Mouse (Mus musculus) liver, embryonic 15.5 days (tissue): ENCODE results near the gene Oprd1. TPM values are rescaled to one million over a fixed set of nuclear protein-coding genes. Genes with fewer than 3 reads are reported as not detected.

ENCODE experiments used
- ATAC-seq: fragments of 200-750 bp; cut with Nextera tagmentation; 2 replicates; pipeline ENCODE4 v1.8.0; 2017; ENCODE audit warnings: moderate number of reproducible peaks, mild to moderate bottlenecking, moderate library complexity; ENCODE audit not compliant: insufficient read depth
- H3K27ac ChIP-seq: fragments of 300-500 bp; sonication (generic); replicated peaks from 2 replicates; pipeline ENCODE4 v1.5.1; 2015; ENCODE audit warnings: mild to moderate bottlenecking, inconsistent platforms
- H3K27me3 ChIP-seq: fragments of 300-500 bp; sonication (generic); 2 replicates; pipeline ENCODE4 v1.6.1; 2015; ENCODE audit warnings: mild to moderate bottlenecking, inconsistent platforms
- H3K36me3 ChIP-seq: fragments of 300-500 bp; sonication (generic); replicated peaks from 2 replicates; pipeline ENCODE4 v1.6.1; 2015; ENCODE audit warnings: moderate library complexity, mild to moderate bottlenecking, inconsistent platforms
- H3K4me1 ChIP-seq: fragments of 300-500 bp; sonication (generic); replicated peaks from 2 replicates; pipeline ENCODE4 v1.6.1; 2015; ENCODE audit warnings: inconsistent platforms
- H3K4me2 ChIP-seq: fragments of 300-500 bp; sonication (generic); 2 replicates; pipeline ENCODE4 v1.6.1; 2015; ENCODE audit warnings: moderate library complexity, mild to moderate bottlenecking, inconsistent platforms
- H3K4me3 ChIP-seq: fragments of 300-500 bp; sonication (generic); replicated peaks from 2 replicates; pipeline ENCODE4 v1.5.1; 2015; ENCODE audit warnings: mild to moderate bottlenecking, inconsistent platforms
- H3K9ac ChIP-seq: fragments of 300-500 bp; sonication (generic); 2 replicates; pipeline ENCODE4 v1.6.1; 2015; ENCODE audit warnings: moderate library complexity, mild to moderate bottlenecking, inconsistent platforms
- H3K9me3 ChIP-seq: fragments of 300-500 bp; sonication (generic); replicated peaks from 2 replicates; pipeline ENCODE4 v1.6.1; 2016; ENCODE audit warnings: inconsistent platforms
- WGBS: fragments of 180-500 bp; shearing (Covaris S2); methylation state at CpG from one replicate; pipeline ENCODE4 v1.1.7; 2015; ENCODE audit warnings: mixed read lengths; ENCODE audit not compliant: insufficient replicate concordance; 5-methylcytosine and 5-hydroxymethylcytosine counted together
- polyA plus RNA-seq: library from polyadenylated mRNA; unstranded; fragments of >200 nt; fragmentation: Nextera tagmentation; extraction: Ambion mirVana; gene quantifications from 2 replicates; pipeline ENCODE4 v1.2.1, GENCODE M21; 2015

Gene Oprd1
- 0.08 TPM in 1 of 2 replicates, not detected in the other for polyA plus RNA-seq

DNA sequence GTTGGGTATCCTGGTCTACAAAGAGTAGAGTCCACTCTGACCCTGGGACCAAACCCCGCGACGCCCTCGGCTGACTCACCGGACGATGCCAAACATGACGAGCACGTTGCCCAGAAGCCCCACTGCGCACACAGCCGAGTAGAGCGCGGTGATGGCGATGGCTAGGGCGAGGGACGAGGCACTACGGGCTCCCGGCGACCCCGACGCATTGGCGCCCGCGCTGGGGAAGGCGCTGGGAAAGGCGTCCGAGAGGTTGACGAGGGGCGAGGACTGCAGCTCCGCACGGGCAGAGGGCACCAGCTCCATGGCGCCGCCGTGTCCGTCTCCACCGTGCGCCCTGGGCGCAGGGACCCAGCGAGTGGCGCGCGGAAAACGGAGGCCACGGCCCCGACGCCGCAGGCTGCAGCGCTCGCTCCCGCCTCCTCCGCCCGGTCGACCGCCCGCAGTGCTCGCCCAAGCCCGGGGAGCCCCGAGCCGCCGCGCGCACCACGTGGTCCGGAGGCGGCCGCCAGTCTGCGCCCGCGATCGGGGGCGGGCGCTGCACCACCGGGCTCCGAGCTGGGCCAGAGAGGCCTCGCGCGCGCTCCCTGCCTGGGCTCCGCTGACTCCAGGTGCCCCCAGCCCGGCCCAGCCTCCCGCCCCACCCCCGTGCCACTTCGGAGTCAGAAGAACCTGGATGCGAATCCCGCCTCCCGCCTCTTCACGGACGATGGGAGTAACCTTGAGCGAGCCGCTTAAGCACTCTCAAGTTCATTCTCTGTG lies at the start of gene Oprd1:
TSS of gene Oprd1 (minus strand) at position 407 of the 762 bp plus-strand sequence.
- ATAC-seq = no peak
- Histone ChIP-seq H3K36me3 (no peaks in the 10 kb centered on the region), H3K4me1 (peaks cover 3% of the 10 kb centered on the region), H3K4me3 (peak within 1 kb of the TSS; percentile 29), H3K9me3 (no peaks in the 10 kb centered on the region), H3K27me3 (peaks cover 76% of the 10 kb centered on the region), H3K27ac (no peak within 1 kb of the TSS), H3K9ac (no peak within 1 kb of the TSS), H3K4me2 (peak within 1 kb of the TSS; percentile 51)
- WGBS = under 1% methylated on average over 82 of the region's 89 CpGs

DNA sequence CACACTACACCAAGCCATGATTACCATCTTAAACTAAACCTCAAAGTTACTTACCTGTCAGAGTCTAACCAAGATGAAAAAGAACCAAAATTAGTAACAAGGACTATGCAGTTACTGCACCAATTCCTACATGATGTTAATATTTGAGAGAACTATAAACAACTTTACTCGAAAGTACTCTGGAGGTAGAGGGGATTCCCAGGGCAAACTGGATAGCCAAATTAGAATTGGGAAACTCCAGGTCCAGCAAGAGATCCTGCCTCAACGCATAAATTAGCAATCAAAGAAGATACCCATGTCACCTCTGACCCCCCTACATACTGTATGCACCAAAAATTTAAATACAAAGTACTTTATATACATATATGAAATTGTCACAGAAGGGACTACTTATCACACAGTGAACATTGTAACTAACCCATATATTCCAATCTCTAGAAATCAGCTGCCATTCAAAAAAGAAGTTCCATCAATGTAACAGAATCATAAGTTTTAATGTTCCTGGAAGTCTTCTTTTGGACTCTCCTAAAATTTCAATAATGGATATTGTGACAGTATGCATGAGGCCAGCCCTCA lies 43.6 kb upstream of the Oprd1 start:
- Histone ChIP-seq H3K36me3 (peaks cover 65% of the 10 kb centered on the region), H3K27me3 (no peaks in the 10 kb centered on the region), H3K4me3 (no peak overlapping the region), H3K4me1 (no peaks in the 10 kb centered on the region), H3K27ac (no peak overlapping the region), H3K4me2 (no peak overlapping the region), H3K9ac (no peak overlapping the region), H3K9me3 (no peaks in the 10 kb centered on the region)
- 82% methylated on average over 2 of the region's 2 CpGs for WGBS
- ATAC-seq = no peak

DNA sequence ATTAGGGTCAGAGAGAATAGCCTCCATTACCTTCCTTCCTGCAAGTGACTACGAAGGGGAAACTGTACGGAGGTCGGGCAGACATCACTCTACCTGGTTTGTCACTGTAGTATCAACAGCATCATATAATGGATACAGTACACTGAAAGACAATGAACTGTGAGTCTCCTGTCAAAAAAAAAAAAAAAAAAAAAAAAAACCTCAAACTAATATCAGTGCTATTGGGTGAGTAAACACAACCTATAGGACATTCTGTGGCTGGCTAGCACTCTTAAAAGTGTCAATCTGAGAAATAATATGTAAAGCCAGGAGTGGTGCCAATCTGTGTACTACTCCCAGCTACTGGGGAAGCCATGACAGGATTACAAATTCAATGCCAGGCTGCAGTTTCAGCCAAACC lies 38.9 kb upstream of the Oprd1 start:
- H3K27ac ChIP-seq = no peak overlapping the region
- no peaks in the 10 kb centered on the region for H3K27me3 ChIP-seq
- H3K4me2 ChIP-seq = no peak overlapping the region
- H3K9ac ChIP-seq = no peak overlapping the region
- H3K4me3 ChIP-seq = no peak overlapping the region
- peaks cover 5% of the 10 kb centered on the region for H3K4me1 ChIP-seq
- H3K36me3 ChIP-seq = peaks cover 54% of the 10 kb centered on the region
- no peak for ATAC-seq
- WGBS = 80% methylated on average over 3 of the region's 3 CpGs
- H3K9me3 ChIP-seq = no peaks in the 10 kb centered on the region

DNA sequence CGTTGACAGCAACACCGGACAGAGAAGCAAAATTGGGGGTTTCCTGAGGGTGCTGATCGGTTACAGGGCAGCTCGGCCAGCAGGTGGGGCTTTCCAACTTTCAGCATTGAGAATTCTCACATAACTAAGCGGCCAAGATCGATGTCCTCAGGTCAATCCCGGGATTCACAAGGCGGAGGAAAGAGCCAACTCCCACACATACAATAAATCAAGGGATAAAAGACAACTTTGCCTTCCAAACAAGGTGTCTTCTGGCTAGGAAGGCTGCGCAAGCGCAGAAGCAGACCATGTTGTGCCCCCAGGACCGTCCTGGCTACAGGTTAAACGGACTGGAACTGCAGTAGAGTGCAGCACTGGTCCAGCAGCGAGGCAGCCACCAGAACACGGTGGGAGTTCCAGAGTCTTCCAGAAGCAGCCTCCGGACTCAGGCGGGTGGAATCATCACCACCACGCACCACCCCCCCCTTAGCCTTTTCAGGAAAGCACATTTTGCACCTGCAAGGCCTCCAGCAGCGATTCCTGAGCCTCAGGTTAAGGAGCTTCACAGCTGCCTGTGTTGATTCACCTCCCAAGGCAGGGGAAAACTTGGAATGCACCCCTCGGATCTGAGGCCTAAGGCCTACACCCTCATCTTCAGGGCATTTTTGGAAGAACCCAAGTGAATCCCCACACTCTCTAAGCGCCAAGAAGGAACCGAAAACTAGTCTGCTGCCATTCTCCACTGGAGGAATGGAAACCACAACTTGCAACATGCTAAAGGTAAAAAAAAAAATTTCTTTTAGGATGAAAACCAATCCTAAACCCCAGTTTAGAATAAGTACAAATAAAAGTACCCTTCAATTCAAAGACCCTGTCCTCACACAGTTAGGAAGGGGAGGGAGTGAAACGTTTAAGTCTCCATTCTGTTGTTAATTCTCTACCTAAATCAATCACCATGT lies 37.7 kb upstream of the Oprd1 start:
- Histone ChIP-seq H3K4me2 (no peak overlapping the region), H3K27me3 (0 out of 2 replicates have a peak, but pooled peaks cover 4% of the 10 kb centered on the region), H3K4me3 (no peak overlapping the region), H3K9me3 (no peaks in the 10 kb centered on the region), H3K36me3 (peaks cover 48% of the 10 kb centered on the region), H3K4me1 (peaks cover 7% of the 10 kb centered on the region), H3K9ac (no peak overlapping the region), H3K27ac (no peak overlapping the region)
- WGBS = 72% methylated on average over 22 of the region's 22 CpGs
- 0 out of 2 replicates have a peak, but pooled peaks have one; percentile 7 for ATAC-seq

DNA sequence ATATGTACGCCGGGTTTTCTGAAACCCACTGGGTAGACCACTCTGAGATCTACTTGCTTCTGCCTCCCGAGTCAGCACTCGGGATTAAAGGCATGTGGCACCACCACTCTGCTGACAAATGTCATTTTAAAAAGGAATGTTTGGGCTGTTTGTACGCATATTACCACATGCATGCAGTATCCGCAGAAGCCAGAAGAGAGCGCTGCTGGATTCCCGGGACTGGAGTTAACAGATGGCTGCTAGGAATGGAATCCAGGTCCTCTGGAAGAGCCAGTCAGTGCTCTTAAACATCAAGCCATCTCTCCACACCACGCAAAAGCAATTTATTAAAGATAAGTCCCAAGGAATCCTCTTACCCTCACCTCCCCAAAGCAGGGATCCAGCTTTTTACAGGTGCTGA lies 36.4 kb upstream of the Oprd1 start:
- no peak overlapping the region for H3K4me2 ChIP-seq
- 79% methylated on average over 9 of the region's 9 CpGs for WGBS
- H3K9ac ChIP-seq = no peak overlapping the region
- peaks cover 42% of the 10 kb centered on the region for H3K36me3 ChIP-seq
- H3K4me1 ChIP-seq = peaks cover 7% of the 10 kb centered on the region
- no peak for ATAC-seq
- H3K4me3 ChIP-seq = no peak overlapping the region
- H3K27ac ChIP-seq = no peak overlapping the region
- H3K27me3 ChIP-seq = 0 out of 2 replicates have a peak, but pooled peaks cover 4% of the 10 kb centered on the region
- no peaks in the 10 kb centered on the region for H3K9me3 ChIP-seq

DNA sequence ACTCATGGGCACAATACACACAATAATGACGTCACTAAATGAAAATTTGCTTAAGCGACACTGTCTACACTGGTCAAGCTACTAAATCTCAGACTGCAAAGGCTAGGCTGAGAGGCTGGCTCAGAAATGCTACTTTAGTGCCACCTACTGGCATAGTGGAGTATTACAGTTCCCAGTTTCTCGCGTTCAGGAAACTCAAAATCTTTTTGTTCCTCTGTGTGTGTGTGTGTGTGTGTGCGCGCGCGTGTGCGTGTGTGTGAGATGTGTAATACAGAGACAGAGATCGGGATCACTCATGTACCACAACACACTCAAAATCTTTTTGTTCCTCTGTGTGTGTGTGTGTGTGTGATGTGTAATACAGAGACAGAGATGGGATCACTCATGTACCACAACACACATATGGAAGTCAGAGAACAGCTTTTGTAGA lies 34.4 kb upstream of the Oprd1 start:
- Histone ChIP-seq H3K9me3 (no peaks in the 10 kb centered on the region), H3K27me3 (peaks cover 10% of the 10 kb centered on the region; the same call in 1 of the 2 replicates), H3K4me1 (peaks cover 7% of the 10 kb centered on the region), H3K9ac (no peak overlapping the region), H3K4me2 (no peak overlapping the region), H3K27ac (no peak overlapping the region), H3K36me3 (peaks cover 23% of the 10 kb centered on the region; the same call in 1 of the 2 replicates), H3K4me3 (no peak overlapping the region)
- 4% methylated on average over 10 of the region's 10 CpGs for whole genome bisulfite sequencing
- no peak for ATAC-seq

DNA sequence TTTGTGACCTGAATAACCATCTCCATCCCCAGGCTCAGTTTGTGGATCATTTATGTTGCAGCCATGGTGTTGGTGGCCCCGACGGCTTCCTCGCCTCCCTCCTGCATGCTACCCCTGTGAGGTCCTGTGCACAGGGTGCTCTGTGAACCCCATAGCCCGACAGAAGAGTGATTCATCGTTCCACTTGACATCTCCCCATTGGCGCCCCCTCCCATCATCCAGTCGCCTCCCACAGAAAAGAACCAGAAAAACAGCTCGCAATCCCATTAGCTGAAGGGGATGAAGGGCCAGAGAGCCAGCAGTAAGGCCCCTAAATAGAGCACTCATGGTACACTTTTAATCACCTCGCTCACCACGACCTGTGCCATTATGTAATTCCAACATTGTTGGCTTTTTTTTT lies 32.2 kb upstream of the Oprd1 start:
- no peak for ATAC-seq
- WGBS = 50% methylated on average over 10 of the region's 10 CpGs
- 0 out of 2 replicates have a peak, but pooled peaks cover 4% of the 10 kb centered on the region for H3K36me3 ChIP-seq

DNA sequence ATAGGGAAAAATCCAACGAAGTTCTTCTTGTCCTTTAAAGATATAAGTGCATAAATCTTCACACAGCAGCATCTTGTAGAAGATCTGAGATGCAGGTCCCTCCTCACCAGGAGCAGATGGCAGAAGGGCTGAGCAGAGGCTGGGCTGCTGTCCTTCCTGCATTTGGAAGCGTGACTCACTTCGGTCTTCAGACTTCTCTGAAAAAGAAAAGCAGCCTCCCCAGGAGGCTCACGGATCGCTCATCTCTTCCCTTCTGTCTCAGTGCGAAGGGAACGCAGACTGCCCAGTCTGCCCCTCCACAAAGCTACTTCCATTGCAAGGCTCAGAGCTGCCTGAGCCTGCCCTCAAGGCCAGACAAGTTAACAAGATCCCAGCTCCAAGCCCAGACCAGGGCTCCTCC lies 26.6 kb upstream of the Oprd1 start:
- no peak overlapping the region for H3K4me2 ChIP-seq
- no peaks in the 10 kb centered on the region for H3K9me3 ChIP-seq
- WGBS = 38% methylated on average over 7 of the region's 7 CpGs
- H3K36me3 ChIP-seq = no peaks in the 10 kb centered on the region
- H3K4me3 ChIP-seq = no peak overlapping the region
- no peak overlapping the region for H3K27ac ChIP-seq
- H3K4me1 ChIP-seq = no peaks in the 10 kb centered on the region
- no peak overlapping the region for H3K9ac ChIP-seq
- ATAC-seq = no peak
- H3K27me3 ChIP-seq = peaks cover 11% of the 10 kb centered on the region; the same call in 1 of the 2 replicates

More for the DNA sequence above, 32.2 kb upstream of the Oprd1 start:
- H3K9ac ChIP-seq = no peak overlapping the region
- no peak overlapping the region for H3K4me3 ChIP-seq
- H3K27me3 ChIP-seq = peaks cover 15% of the 10 kb centered on the region; the same call in 1 of the 2 replicates
- H3K4me2 ChIP-seq = no peak overlapping the region
- H3K4me1 ChIP-seq = peaks cover 7% of the 10 kb centered on the region; the same call in 1 of the 2 replicates
- H3K9me3 ChIP-seq = no peaks in the 10 kb centered on the region
- no peak overlapping the region for H3K27ac ChIP-seq

DNA sequence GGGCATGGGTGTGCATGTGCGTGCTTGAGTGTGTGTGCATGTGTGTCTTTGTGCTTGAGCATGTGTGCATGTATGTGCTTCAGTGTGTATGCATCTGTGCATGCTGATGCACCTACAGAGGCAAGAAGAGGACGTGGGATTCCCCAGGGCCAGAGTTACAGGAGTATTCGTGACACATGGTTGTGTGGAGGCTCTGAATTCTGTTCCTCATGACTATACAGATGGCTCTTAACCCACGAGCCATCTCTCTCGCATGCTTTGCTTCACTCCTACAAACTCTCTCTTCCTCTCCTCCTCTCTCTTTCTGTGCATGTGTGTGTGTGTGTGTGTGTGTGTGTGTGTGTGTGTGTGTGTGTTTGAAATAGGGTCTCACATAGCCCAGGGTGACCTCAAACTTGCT lies 25.5 kb upstream of the Oprd1 start:
- peaks cover 11% of the 10 kb centered on the region; the same call in 1 of the 2 replicates for H3K27me3 ChIP-seq
- H3K4me3 ChIP-seq = no peak overlapping the region
- no peaks in the 10 kb centered on the region for H3K9me3 ChIP-seq
- no peak overlapping the region for H3K9ac ChIP-seq
- no peak overlapping the region for H3K27ac ChIP-seq
- no peak overlapping the region for H3K4me2 ChIP-seq
- no peaks in the 10 kb centered on the region for H3K4me1 ChIP-seq
- 53% methylated on average over 5 of the region's 5 CpGs for WGBS
- no peak for ATAC-seq
- no peaks in the 10 kb centered on the region for H3K36me3 ChIP-seq

DNA sequence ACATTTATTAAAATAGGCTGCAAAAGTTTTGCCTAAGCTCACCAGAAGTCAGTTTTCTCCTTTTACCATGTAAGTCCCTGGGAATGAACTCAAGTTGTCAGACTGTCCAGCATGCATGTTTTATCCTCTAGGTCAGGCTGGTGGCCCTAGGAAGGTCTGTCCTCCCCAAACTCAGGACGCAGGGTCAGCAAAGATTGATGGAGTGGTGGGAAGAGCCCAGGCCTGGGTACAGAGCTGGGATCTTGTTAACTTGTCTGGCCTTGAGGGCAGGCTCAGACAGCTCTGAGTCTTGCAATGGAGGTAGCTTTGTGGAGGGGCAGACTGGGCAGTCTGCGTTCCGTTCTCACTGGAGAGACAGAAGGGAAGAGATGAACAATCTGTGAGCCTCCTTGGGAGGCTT lies 25.0 kb upstream of the Oprd1 start:
- H3K4me1 ChIP-seq = no peaks in the 10 kb centered on the region
- 72% methylated on average over 3 of the region's 3 CpGs for WGBS
- no peak overlapping the region for H3K4me3 ChIP-seq
- no peak overlapping the region for H3K4me2 ChIP-seq
- H3K27me3 ChIP-seq = peaks cover 11% of the 10 kb centered on the region; the same call in 1 of the 2 replicates
- no peak for ATAC-seq
- no peaks in the 10 kb centered on the region for H3K36me3 ChIP-seq
- H3K9me3 ChIP-seq = no peaks in the 10 kb centered on the region
- H3K27ac ChIP-seq = no peak overlapping the region
- no peak overlapping the region for H3K9ac ChIP-seq
